Mouse (Mus musculus) heart, adult 9 months (tissue): ENCODE measurements at regions not wholly inside any gene's neighbourhood (a gene's known extent, or its start where the extent isn't known, plus 50 kb on each side); places are given as distances from the start of the nearest gene placed in this dataset.

ENCODE experiments used
- DNase-seq, 2 experiments: peaks; one replicate each; pipeline ENCODE4 v3.0.0; 2022; ENCODE audit warnings: low spot score in 2 of 2

GRCm38 (mm10) chr11:45787408-45787807 is 64.4 kb upstream of the Clint1 start:
- DNase-seq = no peak

GRCm38 (mm10) chr11:45789886-45790285 is 62.0 kb upstream of the Clint1 start:
- no peak for DNase-seq

- DNase-seq = no peak
Observed at GRCm38 (mm10) chr11:45790504-45790903, 61.3 kb upstream of the Clint1 start.

GRCm38 (mm10) chr11:45791696-45792095 is 60.2 kb upstream of the Clint1 start:
- DNase-seq = no peak

GRCm38 (mm10) chr11:45794361-45794981 is 57.4 kb upstream of the Clint1 start:
- DNase-seq = no peak

- DNase-seq = no peak
Observed at GRCm38 (mm10) chr11:45795322-45795721, 56.5 kb upstream of the Clint1 start.

- peak; percentile 58 to 68 for DNase-seq
Observed at GRCm38 (mm10) chr11:45795731-45796130, 56.1 kb upstream of the Clint1 start.

- DNase-seq = no peak
Observed at GRCm38 (mm10) chr11:45799732-45800386, 52.0 kb upstream of the Clint1 start.
